Mouse (Mus musculus): ENCODE results near the gene Calcoco2. TPM values are rescaled to one million over a fixed set of nuclear protein-coding genes. Genes with fewer than 3 reads are reported as not detected.
"Not testable (repeated sequence)": the region's sequence is repeated elsewhere in the genome, so short reads cannot be mapped to it uniquely, and the experiment has no call there.

The Calcoco2 gene
- total RNA-seq (2021) = not detected
- long read RNA-seq, experiment 1 = 0 reads
- long read RNA-seq, experiment 2 = 0 reads

GRCm38 (mm10) chr11:96111751-96112150 is at the start of gene Calcoco2:
Gene Calcoco2, minus strand, starts transcription at chr11:96111964.
- no peak for DNase-seq
- intact Hi-C loops (cut with DNase I) = no loop called here

- DNase-seq = no peak
- intact Hi-C loops (cut with DNase I) = no loop called here
Observed at GRCm38 (mm10) chr11:96147471-96147870, 35.7 kb upstream of the Calcoco2 start.

GRCm38 (mm10) chr11:96145622-96146270 is 34.0 kb upstream of the Calcoco2 start:
- intact Hi-C loops (cut with DNase I) = loop anchor here (2.0 kb wide), 1 partner anchor 87 kb away; no protein-coding TSS in a partner anchor
- peak; percentile 35 to 41 for DNase-seq

GRCm38 (mm10) chr11:96143766-96144165 is 32.0 kb upstream of the Calcoco2 start:
- DNase-seq = no peak
- intact Hi-C loops (cut with DNase I) = loop anchor here (2.0 kb wide), 1 partner anchor 89 kb away; no protein-coding TSS in a partner anchor

GRCm38 (mm10) chr11:96140726-96141175 is 29.0 kb upstream of the Calcoco2 start:
- intact Hi-C loops (cut with DNase I) = no loop called here

GRCm38 (mm10) chr11:96135847-96136246 is 24.1 kb upstream of the Calcoco2 start:
- intact Hi-C loops (cut with DNase I) = no loop called here
- DNase-seq = no peak

More at GRCm38 (mm10) chr11:96140726-96141175, 29.0 kb upstream of the Calcoco2 start:
- DNase-seq = no peak

GRCm38 (mm10) chr11:96133239-96133865 is 21.6 kb upstream of the Calcoco2 start, which contains the start of gene Ttll6:
Gene Ttll6, plus strand, starts transcription at chr11:96133786.
- peak in 1 of 2 experiments; percentile 9 for DNase-seq
- intact Hi-C loops (cut with DNase I) = no loop called here

- intact Hi-C loops (cut with DNase I) = no loop called here
Observed at GRCm38 (mm10) chr11:96130606-96131005, 18.8 kb upstream of the Calcoco2 start.

GRCm38 (mm10) chr11:96124052-96124914 is 12.5 kb upstream of the Calcoco2 start:
- intact Hi-C loops (cut with DNase I) = loop anchor here (10.0 kb wide), 1 partner anchor 249 kb away; no protein-coding TSS in a partner anchor

More at GRCm38 (mm10) chr11:96130606-96131005, 18.8 kb upstream of the Calcoco2 start:
- no peak for DNase-seq

GRCm38 (mm10) chr11:96122806-96123205 is 11.0 kb upstream of the Calcoco2 start:
- intact Hi-C loops (cut with DNase I) = loop anchor here (10.0 kb wide), 1 partner anchor 248 kb away; no protein-coding TSS in a partner anchor
- DNase-seq = not testable (repeated sequence)

More at GRCm38 (mm10) chr11:96124052-96124914, 12.5 kb upstream of the Calcoco2 start:
- DNase-seq = no peak

- intact Hi-C loops (cut with DNase I) = no loop called here
- DNase-seq = no peak
Observed at GRCm38 (mm10) chr11:96119401-96119800, 7.6 kb upstream of the Calcoco2 start.

GRCm38 (mm10) chr11:96116925-96117324 is 5.2 kb upstream of the Calcoco2 start:
- intact Hi-C loops (cut with DNase I); DNase-seq: not testable (repeated sequence)

GRCm38 (mm10) chr11:96116116-96116515 is 4.4 kb upstream of the Calcoco2 start:
- no peak for DNase-seq
- intact Hi-C loops (cut with DNase I) = no loop called here

- intact Hi-C loops (cut with DNase I) = no loop called here
- DNase-seq = no peak
Observed at GRCm38 (mm10) chr11:96115416-96115815, 3.7 kb upstream of the Calcoco2 start.

- DNase-seq = no peak
- intact Hi-C loops (cut with DNase I) = no loop called here
Observed at GRCm38 (mm10) chr11:96114077-96114476, 2.3 kb upstream of the Calcoco2 start.

GRCm38 (mm10) chr11:96110950-96111349 is 814 bp downstream of the Calcoco2 start:
- DNase-seq; intact Hi-C loops (cut with DNase I): not testable (repeated sequence)

- no peak for DNase-seq
- intact Hi-C loops (cut with DNase I) = no loop called here
Observed at GRCm38 (mm10) chr11:96108376-96108775, 3.4 kb downstream of the Calcoco2 start.

GRCm38 (mm10) chr11:96093361-96093760 is 18.4 kb downstream of the Calcoco2 start:
- DNase-seq = peak in 1 of 2 experiments; percentile 26
- intact Hi-C loops (cut with DNase I) = loop anchor here (5.0 to 10.0 kb wide), 3 partner anchors 34 to 219 kb away; no protein-coding TSS in a partner anchor

- no peak for DNase-seq
- intact Hi-C loops (cut with DNase I) = loop anchor here (5.0 to 10.0 kb wide), 3 partner anchors 35 to 218 kb away; no protein-coding TSS in a partner anchor
Observed at GRCm38 (mm10) chr11:96092674-96093291, 19.0 kb downstream of the Calcoco2 start.

GRCm38 (mm10) chr11:96091073-96091472 is 20.7 kb downstream of the Calcoco2 start:
- no peak for DNase-seq
- intact Hi-C loops (cut with DNase I) = loop anchor here (5.0 to 10.0 kb wide), 3 partner anchors 36 to 216 kb away; no protein-coding TSS in a partner anchor

Measured in gastrocnemius, postnatal 36 days (tissue).